Mouse (Mus musculus): ENCODE data around the gene Mrps6. TPM values are rescaled to one million over a fixed set of nuclear protein-coding genes. Genes with fewer than 3 reads are reported as not detected.

Gene Mrps6
- 10 to 100 TPM; 60.6 to 63.2 TPM for total RNA-seq (2021)

- DNase-seq (ENCODE audit: low spot score): peak; percentile 76
- intact Hi-C loops (cut with DNase I): loop anchor here (2.0 to 5.0 kb wide), 3 partner anchors 49 to 229 kb away; no protein-coding TSS in a partner anchor
Measured at GRCm38 (mm10) chr16:92057852-92058643, at the start of gene Mrps6, which contains the start of the genes Gm49711 and Slc5a3. TSS of gene Mrps6 (plus strand) at chr16:92058270. TSS of gene Gm49711 (plus strand) at chr16:92058316. TSS of gene Slc5a3 (plus strand) at chr16:92058322.

DNA sequence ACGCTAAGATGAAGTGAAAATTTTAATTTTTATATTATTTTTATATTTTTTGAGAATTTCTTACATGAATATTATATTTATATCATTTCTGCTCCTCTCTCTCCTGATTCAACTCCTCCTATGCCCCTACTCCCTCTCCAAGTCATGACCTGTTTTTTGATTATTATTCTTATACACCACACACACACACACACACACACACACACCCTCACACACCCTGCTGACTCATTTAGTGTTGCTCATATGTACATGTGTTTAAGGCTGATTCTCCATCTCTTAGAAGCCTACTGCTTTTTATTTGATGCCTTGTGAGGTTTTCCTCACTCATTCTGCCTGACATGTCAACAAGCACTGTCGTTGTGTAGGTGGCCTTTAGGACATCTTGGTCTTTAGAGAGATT is 48.5 kb upstream of the Mrps6 start:
- intact Hi-C loops (cut with DNase I): no loop called here
- DNase-seq (ENCODE audit: low spot score): no peak

DNA sequence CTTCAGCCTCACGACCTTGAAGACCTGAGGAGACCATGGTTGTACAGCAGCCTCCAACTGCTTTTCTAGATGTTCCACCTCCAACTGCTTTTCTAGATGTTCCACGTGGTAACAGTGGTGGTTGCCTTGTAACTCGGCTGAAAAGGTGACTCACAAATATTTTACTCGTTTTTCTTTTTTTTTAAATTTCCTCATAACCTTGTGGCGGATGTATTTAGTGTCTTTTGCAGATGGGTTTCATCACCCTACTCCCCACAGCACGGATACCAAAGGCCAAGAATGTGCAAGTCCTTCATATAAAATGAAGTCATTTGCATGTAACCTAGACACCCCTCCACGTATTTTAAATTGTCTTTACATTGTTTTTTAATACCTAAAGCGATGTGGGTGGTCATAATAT is 41.3 kb upstream of the Mrps6 start:
- DNase-seq (ENCODE audit: low spot score): no peak
- intact Hi-C loops (cut with DNase I): no loop called here

DNA sequence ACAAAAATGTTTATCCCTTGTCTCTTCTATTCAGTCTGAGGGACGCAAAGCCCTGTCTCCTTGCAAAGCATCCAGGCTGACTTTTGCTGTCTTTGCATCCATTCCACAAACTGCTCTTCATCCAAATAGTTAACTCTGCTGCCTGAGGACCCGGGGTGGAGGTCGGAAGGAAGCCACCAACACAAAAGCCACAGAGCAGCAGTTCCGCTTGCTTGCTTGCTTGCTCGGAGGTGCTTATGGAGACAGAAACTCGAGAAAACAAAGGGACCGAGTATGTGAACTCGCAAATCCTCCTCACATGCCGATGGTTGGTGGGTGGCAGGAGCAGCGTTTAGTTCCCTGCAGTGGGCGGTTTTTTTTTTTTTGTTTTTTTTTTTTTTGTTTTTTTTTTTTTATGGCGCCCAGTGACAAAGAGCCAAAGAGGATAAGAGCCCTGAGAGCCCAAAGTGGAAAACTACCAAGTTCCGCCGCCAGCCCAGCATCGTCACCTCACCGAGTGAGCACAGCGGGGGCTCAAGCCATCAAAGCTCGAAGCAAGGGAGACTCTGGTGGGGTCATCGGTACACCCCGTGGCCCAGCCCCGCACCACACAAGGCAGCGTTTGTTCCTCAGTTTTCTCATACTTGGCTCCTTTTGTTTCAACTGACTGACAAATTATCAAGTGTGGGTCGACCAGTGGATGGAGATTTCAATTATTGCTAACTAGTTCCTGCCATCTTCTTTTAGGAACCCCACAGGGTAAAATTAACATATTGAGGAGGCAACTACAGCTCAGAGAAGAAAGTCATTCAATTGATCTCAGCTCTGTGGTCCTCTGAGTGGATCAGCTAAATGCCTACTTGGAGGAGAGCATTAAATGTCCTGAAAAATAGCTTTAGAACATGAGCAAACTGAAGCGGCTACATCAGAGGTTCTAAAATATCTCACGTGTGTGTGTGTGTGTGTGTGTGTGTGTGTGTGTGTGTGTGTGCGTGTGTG is 38.6 kb upstream of the Mrps6 start:
- DNase-seq (ENCODE audit: low spot score): peak; percentile 16
- intact Hi-C loops (cut with DNase I): no loop called here

DNA sequence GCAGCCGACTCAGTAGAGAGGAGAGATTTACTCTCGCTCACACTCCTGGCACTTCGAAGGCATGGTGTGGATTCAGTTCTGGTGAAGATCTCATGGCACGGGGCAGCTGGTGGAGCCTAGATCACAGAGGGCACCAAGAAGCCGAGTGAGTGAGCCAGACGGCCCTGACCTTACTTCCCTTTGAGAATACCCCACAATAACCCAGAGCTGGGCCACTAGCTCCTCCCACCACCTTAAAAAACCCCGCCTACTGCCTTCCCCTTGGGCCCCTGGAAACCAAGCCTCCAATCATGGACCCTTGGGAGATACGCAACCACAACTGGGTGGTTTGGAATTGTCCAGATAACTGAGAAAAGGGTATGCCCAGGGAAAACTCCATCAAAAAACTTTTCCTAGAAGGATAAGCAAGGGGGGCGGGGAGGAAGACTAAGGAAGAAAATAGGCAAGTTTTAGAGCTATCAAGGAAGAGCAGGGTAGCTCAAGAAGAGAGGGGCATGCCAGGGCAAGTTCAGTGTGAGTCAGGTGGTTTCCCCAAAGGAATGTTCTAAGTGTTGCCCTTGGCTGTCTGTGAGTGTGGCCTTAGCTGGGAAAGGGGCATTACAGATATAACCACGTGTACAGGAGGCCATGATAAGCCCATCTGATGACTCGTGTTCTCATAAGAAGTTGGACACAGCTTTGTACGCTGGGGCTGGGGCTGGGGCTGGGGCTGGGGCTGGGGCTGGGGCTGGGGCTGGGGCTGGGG is 36.2 kb upstream of the Mrps6 start:
- no peak for DNase-seq (ENCODE audit: low spot score)
- intact Hi-C loops (cut with DNase I): no loop called here

DNA sequence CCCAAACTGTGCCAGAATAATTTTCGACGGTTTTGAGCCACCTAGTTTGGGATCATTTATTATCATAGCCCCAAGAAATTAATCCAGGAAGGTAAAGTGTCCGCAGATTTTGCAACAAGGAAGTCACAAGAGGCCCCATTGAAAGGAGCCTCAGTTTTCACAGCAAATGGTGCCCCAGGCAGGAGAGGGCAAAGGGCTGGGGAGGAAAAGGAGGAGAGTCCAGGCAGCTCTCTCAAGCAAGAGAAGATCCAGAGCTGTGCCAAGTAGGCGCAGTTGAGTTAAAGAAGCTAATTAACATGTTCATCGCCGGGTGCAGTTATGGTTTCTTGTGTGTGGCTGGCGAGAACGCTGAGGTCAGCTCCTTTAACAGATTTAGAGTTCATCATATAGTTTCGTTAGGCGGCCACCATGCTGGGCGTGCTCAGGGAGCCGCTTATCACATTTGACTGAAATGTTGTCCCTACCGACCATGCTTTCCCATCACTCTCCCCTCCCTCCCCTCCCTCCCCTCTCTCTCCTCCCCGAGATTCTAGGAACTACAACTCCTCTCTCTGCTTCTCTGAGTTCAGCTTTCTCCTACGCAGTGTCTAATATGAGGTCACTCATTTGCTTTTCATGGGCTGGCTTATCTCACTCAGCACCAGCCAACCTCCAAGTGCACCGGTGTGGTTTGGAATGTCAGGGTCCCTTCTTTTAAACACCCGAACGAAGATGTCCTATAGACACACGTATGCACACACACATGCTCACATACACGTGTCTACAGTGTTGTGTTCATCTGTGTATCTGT is 35.4 kb upstream of the Mrps6 start:
- intact Hi-C loops (cut with DNase I): no loop called here
- no peak for DNase-seq (ENCODE audit: low spot score)

DNA sequence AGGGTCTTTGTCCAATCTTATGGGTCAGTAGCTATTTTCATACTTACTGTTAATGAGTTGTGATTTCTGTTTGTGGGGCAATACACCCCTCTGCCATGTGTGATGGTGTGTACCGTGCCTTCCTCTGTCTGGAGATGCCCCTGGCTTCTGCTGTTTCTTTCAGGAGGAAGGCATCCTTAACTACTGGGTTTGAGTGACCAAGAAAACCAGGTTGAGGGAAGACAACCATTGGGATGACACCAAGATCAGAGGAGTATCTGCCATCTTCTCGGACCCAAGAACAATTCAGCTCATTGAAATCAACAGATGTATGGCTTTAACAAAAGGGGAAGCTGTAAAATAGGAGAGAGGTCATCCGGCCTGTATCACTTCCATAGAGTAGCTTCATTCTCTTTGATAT is 24.8 kb upstream of the Mrps6 start:
- intact Hi-C loops (cut with DNase I): no loop called here
- no peak for DNase-seq (ENCODE audit: low spot score)

GRCm38 (mm10) chr16:92034676-92035075 is 23.4 kb upstream of the Mrps6 start:
- no peak for DNase-seq (ENCODE audit: low spot score)
- intact Hi-C loops (cut with DNase I): no loop called here

DNA sequence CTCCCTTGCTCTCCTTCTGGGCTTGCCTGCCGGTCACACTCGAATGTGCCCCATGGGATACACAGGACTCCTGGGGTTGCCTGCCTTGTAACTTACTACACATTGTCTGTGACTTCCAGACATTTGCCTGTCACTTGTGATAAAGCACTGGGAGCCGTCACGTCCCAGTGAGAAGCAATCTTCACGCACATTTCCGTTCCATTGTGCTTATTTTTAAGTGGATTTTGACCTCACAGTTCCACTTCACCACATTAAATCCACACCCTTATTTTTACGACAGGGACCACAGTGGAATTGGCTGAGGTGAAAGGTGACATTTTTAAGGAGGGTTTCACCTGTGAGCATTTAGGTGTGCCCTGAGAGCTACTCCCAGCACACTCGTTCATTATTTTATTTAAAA is 21.4 kb upstream of the Mrps6 start:
- intact Hi-C loops (cut with DNase I): no loop called here

DNA sequence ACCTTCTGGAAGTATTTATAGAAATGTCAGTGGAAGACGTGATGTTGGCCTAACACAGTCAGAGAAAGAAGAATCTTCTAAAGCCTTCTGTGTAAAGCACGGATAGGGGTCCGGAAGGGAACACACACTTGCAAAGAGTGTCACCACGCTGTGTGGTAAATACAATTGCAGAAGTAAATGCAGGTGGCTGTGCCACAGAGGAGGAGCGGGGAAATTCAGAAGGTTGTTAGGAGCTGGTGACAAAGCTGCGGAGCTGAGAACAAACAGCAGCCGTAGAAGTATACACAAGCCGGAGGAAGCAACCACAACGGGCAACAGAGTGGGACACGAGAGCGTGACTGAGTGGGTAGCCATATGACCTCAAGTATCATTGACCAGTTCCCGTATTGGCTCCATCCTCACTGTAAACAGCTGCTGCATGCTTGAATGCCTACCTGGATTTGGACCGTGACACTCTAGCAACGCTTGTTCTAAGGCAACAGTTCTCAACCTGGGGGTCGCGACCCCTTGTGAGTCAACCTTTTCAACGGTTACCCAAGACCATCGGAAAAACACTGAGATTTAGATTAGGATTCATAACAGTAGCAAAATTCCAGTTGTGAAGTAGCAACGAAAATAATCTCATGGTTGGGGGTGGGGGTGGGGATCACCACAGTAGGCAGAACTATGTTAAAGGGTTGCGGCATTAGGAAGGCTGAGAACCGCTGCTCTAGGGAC is 20.0 kb upstream of the Mrps6 start:
- intact Hi-C loops (cut with DNase I): no loop called here

More for the DNA sequence above, 21.4 kb upstream of the Mrps6 start:
- no peak for DNase-seq (ENCODE audit: low spot score)

GRCm38 (mm10) chr16:92039421-92039820 is 18.6 kb upstream of the Mrps6 start:
- no peak for DNase-seq (ENCODE audit: low spot score)
- intact Hi-C loops (cut with DNase I): no loop called here

More for the DNA sequence above, 20.0 kb upstream of the Mrps6 start:
- no peak for DNase-seq (ENCODE audit: low spot score)

DNA sequence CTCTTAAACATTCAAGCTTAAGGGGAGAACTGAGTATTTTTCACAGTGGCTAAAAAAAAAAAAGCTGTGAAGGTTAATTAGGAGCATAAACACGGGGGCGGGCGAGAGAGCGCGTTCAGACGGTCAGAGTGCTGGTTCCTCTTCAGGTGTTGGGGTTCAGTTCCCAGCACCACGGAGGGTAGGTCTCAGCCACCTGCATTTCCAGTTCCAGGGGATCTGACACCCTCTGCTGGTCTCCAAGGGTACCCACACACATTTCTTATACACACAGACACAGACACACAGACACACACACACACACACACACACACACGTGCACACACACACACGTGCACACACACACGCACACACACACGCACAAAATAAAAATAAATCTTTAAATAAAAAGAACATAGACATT is 18.1 kb upstream of the Mrps6 start:
- intact Hi-C loops (cut with DNase I): no loop called here
- no peak for DNase-seq (ENCODE audit: low spot score)

GRCm38 (mm10) chr16:92051777-92052310 is 6.2 kb upstream of the Mrps6 start:
- intact Hi-C loops (cut with DNase I): no loop called here
- DNase-seq (ENCODE audit: low spot score): no peak

- DNase-seq (ENCODE audit: low spot score): no peak
- intact Hi-C loops (cut with DNase I): no loop called here
Measured at GRCm38 (mm10) chr16:92052569-92052968, 5.5 kb upstream of the Mrps6 start.

DNA sequence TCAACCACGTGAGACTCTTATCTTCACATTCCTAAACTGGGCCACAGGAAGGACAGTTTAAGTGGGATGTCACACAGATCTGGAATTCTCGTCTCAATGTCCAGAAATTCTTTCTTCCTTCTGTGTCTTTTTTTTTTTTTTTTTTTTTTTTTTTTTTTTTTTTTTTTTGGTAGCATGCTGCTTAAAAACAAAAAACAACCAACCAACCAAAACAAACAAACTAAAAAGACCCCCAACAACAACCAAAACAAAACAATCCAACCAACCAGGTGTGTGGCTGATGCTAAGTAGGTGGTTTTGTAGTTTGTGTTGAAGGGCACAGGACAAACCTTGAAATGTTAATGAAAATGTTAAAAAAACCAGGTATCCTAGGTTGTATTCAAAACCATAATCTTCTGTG is 1.4 kb upstream of the Mrps6 start:
- DNase-seq (ENCODE audit: low spot score): no peak

GRCm38 (mm10) chr16:92057456-92057851 is 616 bp upstream of the Mrps6 start:
- no peak for DNase-seq (ENCODE audit: low spot score)

More for the DNA sequence above, 1.4 kb upstream of the Mrps6 start:
- intact Hi-C loops (cut with DNase I): loop anchor here (5.0 kb wide), 2 partner anchors 51 to 231 kb away; no protein-coding TSS in a partner anchor

GRCm38 (mm10) chr16:92058644-92059620 is 862 bp downstream of the Mrps6 start:
- intact Hi-C loops (cut with DNase I): loop anchor here (2.0 to 5.0 kb wide), 3 partner anchors 48 to 228 kb away; no protein-coding TSS in a partner anchor
- no peak for DNase-seq (ENCODE audit: low spot score)

More at GRCm38 (mm10) chr16:92057456-92057851, 616 bp upstream of the Mrps6 start:
- intact Hi-C loops (cut with DNase I): loop anchor here (5.0 kb wide), 2 partner anchors 50 to 230 kb away; no protein-coding TSS in a partner anchor

Data from heart, postnatal 25 days (tissue).